Mouse (Mus musculus): Measurements from ENCODE around the gene Scimp. TPM values are rescaled to one million over a fixed set of nuclear protein-coding genes. Genes with fewer than 3 reads are reported as not detected.

Gene Scimp
- total RNA-seq, 2 experiments from 2014 or later, result not detected

GRCm38 (mm10) chr11:70742581-70743459 lies 69.6 kb downstream of the Scimp start:
- peak in 1 of 2 experiments; percentile 11 for DNase-seq (ENCODE audit: low spot score in 2 of 2)
- intact Hi-C loops (cut with DNase I), result no loop called here

- DNase-seq (ENCODE audit: low spot score in 2 of 2), result peak in 1 of 2 experiments; percentile 1
- intact Hi-C loops (cut with DNase I), result no loop called here
Observed at GRCm38 (mm10) chr11:70742117-70742516, 70.3 kb downstream of the Scimp start.

GRCm38 (mm10) chr11:70741603-70742002 lies 70.8 kb downstream of the Scimp start:
- intact Hi-C loops (cut with DNase I), result no loop called here
- no peak for DNase-seq (ENCODE audit: low spot score in 2 of 2)

Small RNAs within 50 kb of the gene (microRNA-seq; reads per million reads assigned to microRNA genes)
- gene Gm22760, result not detected

Other genes starting within 250 kb of the Scimp start
- gene Mink1, start 249.7 kb downstream of the Scimp start, total RNA-seq (2021), result 100 to 1,000 TPM; 380 to 465 TPM
- not detected for gene 4930544D05Rik, start 196.7 kb downstream of the Scimp start, total RNA-seq (2021)
- not detected for gene Chrne, start 193.4 kb downstream of the Scimp start, total RNA-seq (2021)
- not detected for gene Gp1ba, start 173.5 kb downstream of the Scimp start, total RNA-seq (2021)
- gene Rnf167, start 165.4 kb downstream of the Scimp start, total RNA-seq (2021), result 10 to 100 TPM; 78.6 to 87.8 TPM
- 100 to 1,000 TPM; 113 to 125 TPM for gene Slc25a11, start 165.1 kb downstream of the Scimp start, total RNA-seq (2021)
- 100 to 1,000 TPM; 217 to 244 TPM for gene Pfn1, start 157.9 kb downstream of the Scimp start, total RNA-seq (2021)
- gene Eno3, start 155.4 kb downstream of the Scimp start, total RNA-seq (2021), result 1 to 10 TPM; 9.5 to 9.6 TPM
- 10 to 100 TPM; 52.5 to 57.8 TPM for gene Spag7, start 143.2 kb downstream of the Scimp start, total RNA-seq (2021)
- 100 to 1,000 TPM; 232 to 256 TPM for gene Camta2, start 124.5 kb downstream of the Scimp start, total RNA-seq (2021)
- gene Inca1, start 112.4 kb downstream of the Scimp start, total RNA-seq (2021), result 1 to 10 TPM; 1.8 to 1.9 TPM
- 10 to 100 TPM; 58.9 to 59.3 TPM for gene Kif1c, start 112.0 kb downstream of the Scimp start, total RNA-seq (2021)
- gene Zfp3, start 48.4 kb downstream of the Scimp start, total RNA-seq (2021), result 10 to 100 TPM; 17.3 to 21.7 TPM
- 100 to 1,000 TPM; 124 to 125 TPM for gene Rabep1, start 32.2 kb upstream of the Scimp start, total RNA-seq (2021)
- gene Nup88, start 157.4 kb upstream of the Scimp start, total RNA-seq (2021), result 10 to 100 TPM; 50.8 to 53.3 TPM
- gene Rpain, start 157.6 kb upstream of the Scimp start, total RNA-seq (2021), result 10 to 100 TPM; 32.4 to 49.1 TPM
- gene C1qbp, start 170.4 kb upstream of the Scimp start, total RNA-seq (2021), result 10 to 100 TPM; 87.4 to 91.5 TPM
- gene Dhx33, start 191.9 kb upstream of the Scimp start, total RNA-seq (2021), result 10 to 100 TPM; 25.6 to 28.9 TPM
- gene Mis12, start 207.0 kb upstream of the Scimp start, total RNA-seq (2021), result 10 to 100 TPM; 14.9 to 16.5 TPM
- gene Derl2, start 207.3 kb upstream of the Scimp start, total RNA-seq (2021), result 10 to 100 TPM; 19.8 to 25.5 TPM
- gene 6330403K07Rik, start 220.9 kb upstream of the Scimp start, total RNA-seq (2021), result 100 to 1,000 TPM; 217 to 253 TPM